Mouse (Mus musculus) retina, postnatal 7 days (tissue): ENCODE data around the gene Sh3pxd2a.

ENCODE experiments used
- DNase-seq: peaks from one replicate; pipeline ENCODE4 v3.0.0-alpha.2; 2012; ENCODE audit warnings: low read depth, low spot score

Sh3pxd2a gene

DNA sequence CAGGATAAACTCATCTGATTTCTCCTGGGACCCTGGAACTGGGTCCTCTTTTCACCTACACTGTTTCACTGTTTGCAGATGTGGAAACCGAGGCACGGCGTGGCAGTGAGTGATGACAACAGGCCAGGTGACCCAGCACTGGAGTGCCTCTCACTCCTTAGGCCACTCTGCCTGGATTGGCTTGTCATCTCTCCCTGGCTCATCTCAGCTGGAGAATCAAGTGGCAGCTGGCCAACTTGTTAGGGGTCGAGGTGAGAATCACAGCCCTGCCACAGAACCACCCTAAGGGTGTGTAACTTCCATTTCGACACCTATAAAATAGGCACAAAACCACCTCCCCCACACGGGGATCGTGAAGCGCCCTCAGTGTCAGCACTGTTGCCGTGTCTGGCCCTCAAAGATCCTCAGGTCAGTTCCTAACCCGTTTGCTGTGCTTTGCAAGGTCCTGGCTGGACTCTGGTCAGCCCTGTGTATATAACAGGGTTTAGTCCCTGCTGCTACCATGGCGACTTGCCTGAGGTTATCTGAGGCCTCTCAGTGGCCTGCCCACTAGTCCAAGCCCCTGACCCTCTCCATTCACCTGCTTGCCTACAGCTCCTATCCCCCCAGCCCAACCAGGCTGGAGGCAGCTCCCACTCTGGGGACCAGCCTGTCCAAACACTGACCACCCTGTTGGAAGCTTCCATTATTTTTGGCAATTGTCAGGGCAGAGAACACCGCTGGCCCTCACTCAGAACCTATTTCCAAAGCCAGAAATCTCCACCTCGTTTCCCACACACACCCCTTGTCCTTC is 6.3 kb downstream of the Sh3pxd2a start:
- DNase-seq, result no peak

DNA sequence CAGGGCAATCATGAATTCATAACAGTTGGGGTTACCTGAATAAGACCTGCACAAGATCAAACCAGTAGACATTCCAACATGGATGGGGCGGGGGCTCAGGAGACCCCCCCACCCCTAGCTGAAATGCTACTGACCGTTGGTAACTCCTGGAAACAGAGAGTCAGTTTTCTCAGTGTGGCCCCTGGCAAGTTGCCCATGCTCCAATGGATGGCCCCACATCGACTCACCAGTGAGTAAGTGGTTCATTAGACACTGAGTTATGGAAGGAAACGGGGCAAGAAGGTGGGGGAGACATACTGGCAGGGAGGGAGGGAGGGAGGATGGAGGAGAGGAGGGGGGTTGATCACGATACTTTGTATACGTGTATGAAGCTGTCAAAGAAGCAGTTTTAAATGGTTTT is 8.2 kb downstream of the Sh3pxd2a start:
- DNase-seq, result no peak

DNA sequence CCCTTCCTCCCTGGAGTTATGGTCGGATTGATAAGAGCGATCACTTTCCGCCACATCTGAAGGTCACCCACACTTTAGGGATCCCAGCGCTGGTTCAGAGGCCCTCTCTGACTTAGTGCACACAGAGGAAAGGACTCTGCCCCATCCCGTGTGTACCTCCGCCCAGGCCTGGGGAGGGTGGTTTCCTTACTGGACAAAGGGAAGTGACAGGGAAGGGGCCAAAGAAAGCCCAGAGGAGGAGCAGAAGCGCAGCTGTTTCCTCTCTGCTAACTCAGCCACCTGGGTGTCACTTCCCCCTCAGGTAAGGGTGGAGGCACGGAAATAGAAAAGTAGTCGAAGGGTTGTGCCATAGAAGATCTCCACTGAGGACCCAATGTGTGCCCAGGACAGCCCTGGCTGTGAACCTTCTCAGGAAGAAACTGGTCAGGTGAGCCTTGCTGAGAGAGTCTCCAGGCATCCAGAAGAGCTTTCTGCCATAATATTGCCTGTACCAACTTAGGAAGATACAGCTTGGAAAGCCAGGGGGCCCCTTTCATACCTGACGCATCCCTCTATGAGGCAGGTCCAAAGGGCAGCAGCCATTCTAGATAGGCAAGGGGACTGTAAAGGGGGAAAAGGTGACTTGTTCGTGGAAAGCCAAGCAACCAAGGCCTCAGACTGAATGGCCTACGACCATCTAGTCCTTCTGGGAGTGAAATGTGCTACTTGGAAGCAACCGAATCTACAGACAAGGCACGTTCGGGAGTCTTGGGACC is 9.0 kb downstream of the Sh3pxd2a start:
- no peak for DNase-seq

DNA sequence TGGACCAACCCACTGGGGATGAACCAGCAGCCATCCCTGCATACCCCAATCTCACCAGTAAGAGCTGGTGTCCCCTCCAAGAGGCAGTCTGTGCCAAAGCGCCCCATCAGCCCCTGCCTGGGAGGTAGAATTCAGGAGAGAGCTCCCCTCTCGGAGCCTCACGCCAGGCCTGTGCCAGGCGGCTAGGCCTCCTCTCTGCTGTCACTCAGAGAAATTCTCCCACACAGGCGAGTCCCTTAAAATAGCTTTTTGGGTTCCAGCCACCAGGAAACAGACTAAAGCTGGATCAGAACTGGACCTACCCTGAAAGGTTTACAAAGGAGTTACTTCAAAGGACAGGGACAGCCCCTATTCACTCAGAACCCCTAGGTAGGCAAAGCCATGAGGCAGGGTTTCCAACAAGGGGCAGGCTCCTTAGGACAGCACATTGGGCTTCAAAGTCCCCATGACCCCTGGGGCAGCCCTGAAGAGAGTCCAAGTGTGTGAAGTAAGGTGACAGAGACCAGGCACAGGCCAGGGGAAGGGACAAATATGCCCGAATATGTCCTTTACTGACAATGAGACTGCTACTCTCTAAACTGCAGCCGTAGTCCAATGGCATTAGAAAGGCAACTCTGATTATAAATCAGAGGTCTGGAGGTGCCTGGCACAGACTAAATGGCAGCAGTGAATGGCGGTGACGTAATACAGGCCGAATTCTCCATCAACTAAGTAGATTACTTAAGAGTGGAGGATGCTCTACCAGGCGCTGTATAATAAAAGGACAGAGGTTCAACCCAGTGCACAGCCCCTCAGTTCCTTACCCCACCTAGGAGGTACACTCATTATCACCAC is 9.8 kb downstream of the Sh3pxd2a start:
- no peak for DNase-seq

DNA sequence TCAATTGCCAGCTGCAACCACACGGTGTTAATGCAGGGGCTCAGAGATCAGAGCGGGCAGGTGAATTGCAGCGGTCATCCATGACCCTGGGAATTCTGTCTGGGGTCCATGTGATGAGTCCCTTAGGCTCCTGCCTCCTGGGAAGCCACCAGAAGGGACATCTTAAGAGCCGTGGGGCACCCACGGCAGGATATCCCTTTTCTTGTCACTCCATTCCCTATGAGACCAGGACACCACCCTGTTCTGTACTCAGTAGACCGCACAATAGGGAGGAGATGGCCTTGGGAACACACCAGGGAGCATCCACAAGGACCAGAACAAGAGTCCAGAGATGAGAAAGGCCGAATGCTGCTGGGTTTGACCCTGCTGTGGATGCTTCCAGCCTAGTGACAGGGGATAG is 10.8 kb downstream of the Sh3pxd2a start:
- DNase-seq, result no peak

DNA sequence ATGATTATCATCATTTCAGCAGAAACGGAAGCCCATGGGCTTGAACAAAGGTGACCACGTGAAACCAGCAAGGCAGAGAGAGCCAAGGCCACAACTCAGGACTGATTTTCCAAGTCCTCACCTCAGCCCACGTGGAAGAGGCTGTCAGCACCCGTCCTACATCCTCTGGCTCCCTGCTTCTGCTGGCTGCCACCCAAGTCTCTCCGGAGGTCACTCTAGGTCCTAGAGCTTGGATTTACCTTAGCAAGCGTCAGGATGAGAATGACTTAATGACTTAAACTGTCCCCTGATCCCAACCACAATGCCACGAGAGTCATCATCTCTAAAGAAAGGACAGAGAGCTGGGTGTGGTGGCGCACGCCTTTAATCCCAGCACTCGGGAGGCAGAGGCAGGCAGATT is 11.5 kb downstream of the Sh3pxd2a start:
- no peak for DNase-seq

DNA sequence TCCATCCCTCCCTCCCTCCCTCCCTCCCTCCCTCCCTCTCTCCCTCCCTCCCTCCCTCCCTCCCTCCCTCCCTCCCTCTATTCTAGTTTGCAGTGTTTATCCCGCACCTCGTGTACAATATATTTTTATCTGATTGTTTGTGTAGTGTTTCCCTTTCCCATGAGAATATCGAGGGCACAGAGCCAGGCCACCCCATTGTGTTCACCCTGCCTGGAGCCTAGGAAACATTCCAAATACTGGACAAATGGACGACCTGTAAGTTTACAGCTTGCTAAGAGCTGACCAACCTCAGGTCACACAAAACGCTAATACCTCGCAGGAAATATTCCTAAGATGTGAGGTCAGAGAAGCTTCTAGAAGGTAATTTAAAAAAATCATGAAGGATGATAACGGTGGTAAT is 12.0 kb downstream of the Sh3pxd2a start:
- no peak for DNase-seq

DNA sequence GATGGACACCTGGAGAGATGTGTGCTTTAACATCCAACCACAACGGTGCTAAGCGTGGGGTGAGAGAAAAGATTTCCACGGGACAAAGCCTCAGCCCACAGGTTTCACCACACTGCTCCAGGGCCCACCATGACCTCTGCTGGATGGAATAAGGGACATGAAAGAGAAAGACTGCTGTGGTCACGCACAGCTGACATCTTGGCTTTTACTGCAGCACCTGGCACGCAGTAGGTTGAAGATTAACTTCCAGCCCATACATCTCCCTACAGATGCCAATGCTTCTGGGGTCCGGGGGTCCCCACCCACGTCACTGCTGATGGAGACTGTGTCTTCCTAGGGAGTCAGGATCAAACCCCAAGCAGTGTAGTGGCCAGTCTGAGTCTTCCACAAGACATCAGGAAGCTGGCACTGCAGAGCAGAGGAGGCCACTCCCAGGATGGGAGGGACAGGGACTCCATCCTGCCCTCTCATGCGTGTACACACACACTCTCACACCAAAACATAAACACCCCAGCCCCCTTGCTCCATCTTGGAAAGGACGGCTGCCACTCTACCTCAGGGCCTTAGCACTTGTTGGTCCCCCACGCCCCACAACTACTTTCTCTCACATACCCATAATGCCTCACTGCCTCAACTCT is 12.6 kb downstream of the Sh3pxd2a start:
- no peak for DNase-seq

DNA sequence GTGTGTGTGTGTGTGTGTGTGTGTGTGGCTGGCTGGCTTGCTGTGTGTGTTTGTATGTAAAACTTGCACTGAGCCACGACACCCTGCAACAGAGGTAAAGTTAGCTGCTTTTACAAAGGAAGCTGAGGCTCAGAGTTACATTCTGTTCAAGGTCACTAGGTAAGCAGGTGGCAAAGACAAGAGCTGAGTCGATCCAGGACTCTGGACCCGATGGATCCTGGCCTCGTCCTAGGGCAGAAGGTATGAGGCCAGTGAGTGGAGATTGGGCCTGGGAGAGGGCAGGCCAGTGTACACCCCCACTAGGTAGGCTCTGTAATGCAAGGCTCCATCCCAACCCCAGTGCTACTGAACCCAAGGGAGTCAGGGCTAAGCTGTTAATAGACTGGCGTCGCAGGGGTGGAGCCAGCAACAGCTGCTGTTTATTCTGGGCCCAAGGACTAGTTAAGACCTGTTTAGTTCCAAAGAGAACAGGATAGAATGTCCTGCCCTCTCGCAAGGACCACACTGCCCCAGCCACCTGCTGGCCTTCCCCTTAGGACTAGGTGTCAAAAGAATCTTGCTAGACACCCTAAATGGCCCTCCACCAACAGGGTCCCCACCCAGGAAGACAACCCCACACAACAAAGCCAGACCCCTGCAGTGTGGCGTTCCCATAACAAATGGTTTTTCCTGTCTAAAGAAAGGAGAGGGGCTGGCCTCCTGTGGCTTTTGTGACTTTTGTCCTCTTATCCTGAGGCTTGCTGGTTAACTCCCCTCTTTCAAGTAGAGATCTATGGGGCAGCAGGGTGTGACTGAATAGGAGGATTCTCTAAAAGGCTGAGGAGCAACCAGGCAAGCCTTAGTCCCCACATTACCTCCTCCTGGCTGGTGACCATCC is 13.7 kb downstream of the Sh3pxd2a start:
- no peak for DNase-seq

DNA sequence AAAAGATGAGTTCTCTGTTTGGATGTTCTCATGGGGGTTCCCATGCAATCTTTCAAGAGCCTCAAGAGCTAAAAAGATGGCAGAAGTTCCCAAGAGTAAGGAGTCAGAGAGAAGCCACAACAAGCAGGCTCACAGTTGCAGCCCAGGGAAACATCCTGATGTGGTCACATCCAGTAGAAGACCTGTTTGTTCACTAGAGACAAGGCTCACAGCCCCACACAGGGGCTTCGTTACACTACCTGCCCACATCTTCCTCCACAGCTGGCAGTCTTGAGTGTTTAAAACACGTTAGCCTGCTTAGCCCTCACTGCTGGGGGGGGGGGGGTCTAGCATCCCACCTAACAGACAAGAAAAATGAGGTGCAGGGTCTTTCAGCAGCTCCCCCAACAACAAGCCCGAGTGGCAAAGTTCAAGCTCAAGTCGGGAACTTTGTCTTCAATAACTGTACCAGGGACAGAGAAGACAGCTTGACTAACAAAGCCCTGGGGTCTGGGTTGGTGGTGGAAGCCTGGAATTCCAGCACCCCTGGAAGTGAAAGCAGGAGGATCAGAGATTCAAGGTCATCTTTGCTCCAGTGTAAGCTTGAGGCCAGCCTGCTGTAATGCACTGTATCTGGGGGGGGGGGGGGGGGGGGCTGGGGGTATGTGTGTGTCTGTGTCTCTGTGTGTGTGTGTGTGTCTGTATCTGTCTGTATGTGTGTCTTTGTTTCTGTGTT is 14.5 kb downstream of the Sh3pxd2a start:
- DNase-seq, result no peak

DNA sequence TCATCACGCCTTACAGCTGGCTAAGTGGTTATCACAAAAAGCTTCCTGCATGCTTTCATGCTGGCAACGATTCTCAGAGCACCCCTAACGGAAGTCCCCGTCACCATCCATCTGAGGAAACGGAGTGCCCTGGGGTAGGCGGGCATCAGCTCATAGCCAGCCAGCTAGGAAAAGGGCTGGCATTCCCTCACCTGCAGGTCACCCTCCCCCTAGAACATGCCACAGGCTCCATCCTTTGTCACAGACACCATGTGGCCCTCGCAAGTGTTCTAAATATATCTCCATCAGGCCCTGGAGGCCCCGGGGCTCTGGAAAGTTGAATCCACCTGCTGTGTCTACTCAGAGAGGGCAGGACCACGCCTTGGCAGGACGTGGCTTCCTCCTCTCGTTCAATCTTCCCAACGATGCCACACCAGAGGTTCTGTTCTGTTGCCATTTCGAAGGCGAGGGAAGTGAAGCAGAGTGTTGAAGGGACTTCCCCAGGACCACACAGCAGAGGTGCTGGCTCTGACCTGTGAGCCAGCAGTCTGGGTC is 15.5 kb downstream of the Sh3pxd2a start:
- no peak for DNase-seq

DNA sequence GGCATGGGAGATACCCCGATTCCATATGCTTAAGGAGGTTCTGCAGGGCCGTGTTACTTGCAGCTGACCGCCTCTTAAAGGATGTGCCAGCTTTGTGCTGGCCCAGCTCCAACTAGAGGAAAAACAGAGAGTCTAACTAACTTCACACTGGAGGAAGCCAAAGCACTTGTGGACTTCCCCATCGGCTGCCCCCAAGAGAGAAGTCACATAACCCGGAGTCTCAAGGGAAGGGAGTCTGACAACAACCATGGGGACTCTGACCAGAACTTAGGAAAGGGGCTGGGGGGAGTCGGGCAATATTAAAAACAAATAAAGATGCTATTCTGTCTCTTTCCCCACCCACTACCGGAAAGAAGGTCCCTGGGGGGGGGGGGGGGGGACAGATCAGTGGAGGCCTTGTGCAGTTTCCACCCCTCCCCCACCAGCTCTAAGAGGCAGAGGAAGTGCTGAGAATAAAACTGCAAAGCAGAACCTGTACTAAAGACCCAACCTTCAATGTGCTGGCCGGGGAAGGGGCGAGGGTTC is 17.3 kb downstream of the Sh3pxd2a start:
- DNase-seq, result no peak

DNA sequence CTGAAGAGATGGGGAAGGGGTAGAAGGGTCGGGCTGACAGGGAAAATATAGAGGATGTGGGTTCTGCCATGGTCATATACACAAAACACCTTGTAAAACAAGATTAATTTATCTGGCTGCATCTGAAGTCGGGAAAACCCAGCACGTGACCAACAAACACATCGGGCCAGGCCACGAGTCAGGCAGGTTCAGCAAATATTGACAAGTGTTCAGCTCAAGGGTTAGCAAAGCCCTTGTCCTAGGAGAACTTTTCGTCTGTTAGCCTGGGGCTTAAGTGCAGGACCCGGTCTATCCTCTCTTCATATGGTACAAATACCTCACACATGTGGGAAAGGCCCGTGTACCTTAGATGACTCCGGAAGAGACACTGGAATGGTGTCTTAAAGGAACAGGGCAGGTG is 18.1 kb downstream of the Sh3pxd2a start:
- DNase-seq, result no peak

DNA sequence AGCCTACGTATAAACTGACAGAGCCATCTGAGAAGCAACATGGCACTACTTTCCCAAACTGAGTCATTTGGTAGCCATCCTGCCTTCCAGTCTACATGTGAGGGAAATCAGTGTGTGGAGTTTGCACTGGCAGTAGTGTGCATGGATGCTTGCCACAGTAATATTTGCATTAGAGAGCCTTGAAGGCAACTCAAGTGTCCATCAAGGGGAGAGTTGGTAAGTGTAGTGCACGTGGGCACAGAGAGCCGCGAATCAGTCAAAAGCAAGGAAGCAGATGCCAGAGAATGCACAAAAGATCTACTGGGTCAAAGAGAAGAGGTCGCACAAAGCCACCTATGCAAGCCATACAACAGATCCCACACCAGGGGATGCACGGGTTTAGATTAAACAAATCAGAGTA is 18.5 kb downstream of the Sh3pxd2a start:
- DNase-seq, result no peak

DNA sequence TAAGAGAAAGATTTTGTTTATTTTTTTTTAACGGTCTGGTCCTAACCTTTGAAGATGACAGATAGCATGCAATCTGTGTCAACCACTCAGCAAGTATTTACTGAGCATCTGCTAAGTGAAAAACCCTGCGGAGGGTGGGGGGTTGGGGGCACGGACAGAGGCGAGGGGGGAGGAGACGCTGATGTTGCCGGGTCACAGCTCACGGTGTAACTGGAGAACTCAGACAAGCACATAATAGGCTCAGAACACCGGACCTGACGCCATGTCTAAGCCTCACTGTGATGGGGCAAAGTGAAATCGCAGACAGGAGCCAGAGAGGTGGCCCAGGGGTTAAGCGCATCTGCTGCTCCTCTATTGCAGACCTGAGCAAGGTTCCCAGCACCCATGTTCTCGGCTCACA is 19.7 kb downstream of the Sh3pxd2a start:
- DNase-seq, result no peak

DNA sequence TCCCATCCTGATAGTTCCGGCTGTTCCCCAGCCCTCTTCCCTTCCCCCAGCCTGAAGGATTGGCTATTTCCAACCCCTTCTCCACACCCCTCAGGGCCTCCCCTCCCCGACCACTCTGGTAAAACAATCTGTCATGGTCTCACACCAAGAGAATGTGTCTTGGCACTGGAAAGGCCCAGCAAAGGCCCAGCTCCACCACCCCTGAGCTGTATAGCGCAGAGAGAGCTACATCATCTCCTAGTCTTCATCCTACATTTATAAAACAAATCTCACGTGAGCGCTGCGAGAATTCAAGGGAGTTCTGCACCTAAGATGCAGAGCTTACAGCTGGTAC is 21.9 kb downstream of the Sh3pxd2a start:
- no peak for DNase-seq

DNA sequence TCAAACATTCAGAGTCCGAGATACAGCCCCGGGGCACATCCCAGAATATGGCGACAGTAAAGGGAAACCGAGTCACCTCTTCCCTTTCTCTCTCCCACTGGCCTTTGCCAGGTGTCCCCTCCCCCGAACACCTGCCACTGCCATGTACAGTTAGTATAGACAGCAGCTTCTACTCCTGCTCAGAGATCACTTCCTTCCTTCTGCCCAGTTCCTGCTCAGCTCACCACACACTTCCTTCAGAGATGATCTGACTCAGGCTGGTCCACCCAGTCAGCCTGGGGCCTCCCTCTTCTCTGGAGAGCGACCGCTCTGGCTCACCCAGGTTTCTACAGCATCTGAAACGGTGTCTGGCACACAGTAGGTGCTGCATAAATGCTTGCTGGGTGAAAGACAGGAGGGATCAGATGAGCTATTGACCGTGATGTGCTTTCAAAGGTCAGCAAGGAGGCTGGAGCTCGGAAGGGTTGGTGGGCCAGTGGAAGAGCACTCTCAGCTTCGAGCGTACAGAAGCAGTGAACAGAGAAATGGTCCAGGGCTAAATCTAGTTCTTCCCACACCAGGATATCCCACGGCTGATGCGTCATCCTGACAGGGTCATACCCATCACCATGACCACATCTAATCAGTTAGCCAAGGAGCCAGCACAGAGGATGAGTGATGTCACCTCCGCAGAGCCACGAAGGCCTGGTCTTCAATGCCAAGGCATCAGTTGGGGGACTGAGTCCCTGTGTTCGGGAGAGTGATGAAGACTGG is 22.5 kb downstream of the Sh3pxd2a start:
- DNase-seq, result no peak

DNA sequence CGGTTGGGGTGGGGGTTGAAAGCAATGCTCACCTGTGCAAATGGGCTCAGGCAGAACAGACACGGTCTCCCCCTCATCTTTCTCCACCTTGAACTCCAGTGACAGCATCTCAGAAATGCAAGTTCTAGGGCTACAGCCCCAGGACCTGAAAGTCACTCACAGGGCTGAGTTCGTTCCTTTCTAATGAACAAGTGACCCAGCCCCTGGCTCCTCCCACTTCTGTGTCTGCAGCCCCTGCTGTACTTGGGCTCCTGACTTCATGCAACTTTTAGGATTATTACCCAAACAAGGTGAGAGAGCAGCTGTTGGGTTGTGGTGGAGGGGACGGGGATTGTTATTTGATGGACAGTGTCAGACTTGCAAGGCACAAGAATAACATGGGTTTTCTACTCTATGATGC is 23.2 kb downstream of the Sh3pxd2a start:
- DNase-seq, result no peak

DNA sequence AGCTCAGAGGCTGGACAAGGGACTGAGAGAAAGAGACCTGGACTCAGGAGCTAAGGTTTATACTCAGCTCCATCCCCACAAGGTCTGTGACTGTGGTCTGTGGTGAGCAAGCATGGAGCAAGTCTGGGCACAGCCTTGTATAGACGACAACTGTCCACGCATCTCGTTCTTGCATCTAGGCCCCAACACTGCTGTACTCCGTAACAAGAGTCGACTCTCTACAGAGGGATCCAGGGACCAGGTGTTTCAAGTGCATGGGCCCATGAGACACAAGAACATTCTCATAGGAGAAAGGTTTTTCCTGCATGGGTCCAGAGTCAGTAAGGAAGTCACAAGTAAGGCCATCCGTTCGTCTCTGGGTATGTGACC is 23.8 kb downstream of the Sh3pxd2a start:
- DNase-seq, result no peak
